Mouse (Mus musculus) lung, adult 2 months (tissue): Measurements from ENCODE around the gene Susd1. TPM values are rescaled to one million over a fixed set of nuclear protein-coding genes. Genes with fewer than 3 reads are reported as not detected.

ENCODE experiments used
- DNase-seq: peaks from one replicate; pipeline ENCODE4 v3.0.0; 2022
- H3K4me1 ChIP-seq: fragments of 200-500 bp; 2 replicates; pipeline ENCODE4 v1.6.1; 2011; ENCODE audit warnings: low read length; ENCODE audit not compliant: control insufficient read depth, insufficient read depth
- H3K4me3 ChIP-seq: fragments of 200-500 bp; replicated peaks from 2 replicates; pipeline ENCODE3; 2011; ENCODE audit warnings: low read depth, mild to moderate bottlenecking, control low read depth, low read length; ENCODE audit errors: extremely low read depth
- CTCF ChIP-seq: fragments of 200-500 bp; IDR thresholded peaks from 2 replicates; pipeline ENCODE4 v1.5.1; 2011; ENCODE audit warnings: mild to moderate bottlenecking, low read length, control low read depth; ENCODE audit not compliant: insufficient read depth
- POLR2A ChIP-seq: fragments of 200-500 bp; IDR thresholded peaks from 2 replicates; pipeline ENCODE4 v1.6.1; 2011; ENCODE audit warnings: low read depth, mild to moderate bottlenecking, control low read depth, low read length, borderline replicate concordance; ENCODE audit errors: extremely low read depth
- whole genome bisulfite sequencing: fragments of 180-500 bp; shearing (Covaris S2); methylation state at CpG from one replicate; pipeline ENCODE4 v1.1.7; 2018; 5-methylcytosine and 5-hydroxymethylcytosine counted together
- polyA plus RNA-seq: library from polyadenylated mRNA; depleted of rRNA; stranded (reverse); fragments of >200 nt; gene quantifications from 2 replicates; pipeline ENCODE4 v1.2.3, GENCODE M21; 2012

Gene Susd1
- polyA plus RNA-seq, 1 experiment = 3.1 TPM

DNA sequence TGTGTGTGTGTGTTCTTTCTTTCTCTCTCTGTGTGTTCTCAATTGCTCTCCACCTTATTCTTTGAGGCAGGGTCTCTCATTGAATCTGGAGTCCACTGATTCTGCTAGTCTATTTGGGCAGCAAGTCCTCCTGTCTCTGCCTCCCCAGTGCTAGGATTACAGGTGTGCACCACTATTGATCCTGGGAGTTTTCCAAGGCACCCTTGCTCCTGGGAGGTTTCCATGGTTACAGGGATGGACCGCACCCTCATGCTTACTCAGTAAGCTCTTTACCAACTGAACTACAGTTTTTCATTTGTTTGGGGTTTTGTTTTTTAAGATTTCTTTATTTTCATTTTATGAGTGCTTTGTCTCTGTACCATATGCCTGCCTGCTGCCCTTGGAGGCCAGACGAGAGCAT, 68.5 kb downstream of the Susd1 start:
- TF ChIP-seq POLR2A (no peak), CTCF (no peak)
- Histone ChIP-seq H3K4me3 (no peak overlapping the region), H3K4me1 (no peaks in the 10 kb centered on the region)
- DNase-seq = no peak
- WGBS = 96% methylated on average over 2 of the region's 2 CpGs

- no peak for DNase-seq
- H3K4me3 ChIP-seq = no peak overlapping the region
- TF ChIP-seq CTCF (no peak), POLR2A (no peak)
- 67% methylated on average over 9 of the region's 9 CpGs for WGBS
- H3K4me1 ChIP-seq = peaks cover 5% of the 10 kb centered on the region
Measured at GRCm38 (mm10) chr4:59368118-59368517, 70.3 kb downstream of the Susd1 start.

GRCm38 (mm10) chr4:59366206-59366605, 72.2 kb downstream of the Susd1 start:
- TF ChIP-seq CTCF (no peak), POLR2A (no peak)
- WGBS = 78% methylated on average over 9 of the region's 9 CpGs
- Histone ChIP-seq H3K4me3 (no peak overlapping the region), H3K4me1 (peaks cover 6% of the 10 kb centered on the region)
- no peak for DNase-seq

DNA sequence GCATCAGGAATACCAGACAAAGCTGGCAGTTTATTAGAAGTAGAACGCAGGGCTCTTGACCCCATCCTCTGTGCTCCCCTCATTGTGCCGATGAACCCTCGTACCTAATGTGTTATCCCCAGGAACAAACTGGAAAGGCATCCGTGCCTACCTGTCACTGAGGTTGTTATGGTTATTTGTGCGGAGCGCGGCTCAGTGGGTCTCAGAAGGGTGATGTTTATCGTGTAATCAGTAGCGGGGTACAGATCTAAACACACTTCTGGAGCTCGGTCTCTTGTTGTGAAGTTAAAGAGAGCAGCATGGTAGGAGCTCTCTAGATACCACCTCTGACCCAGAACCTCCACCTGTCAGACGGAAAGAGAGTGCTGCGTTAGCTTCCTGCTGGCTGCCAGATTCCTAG, 72.9 kb downstream of the Susd1 start:
- Histone ChIP-seq H3K4me1 (peaks cover 6% of the 10 kb centered on the region), H3K4me3 (no peak overlapping the region)
- 93% methylated on average over 12 of the region's 12 CpGs for WGBS
- no peak for TF ChIP-seq CTCF
- TF ChIP-seq POLR2A = no peak
- DNase-seq = no peak

DNA sequence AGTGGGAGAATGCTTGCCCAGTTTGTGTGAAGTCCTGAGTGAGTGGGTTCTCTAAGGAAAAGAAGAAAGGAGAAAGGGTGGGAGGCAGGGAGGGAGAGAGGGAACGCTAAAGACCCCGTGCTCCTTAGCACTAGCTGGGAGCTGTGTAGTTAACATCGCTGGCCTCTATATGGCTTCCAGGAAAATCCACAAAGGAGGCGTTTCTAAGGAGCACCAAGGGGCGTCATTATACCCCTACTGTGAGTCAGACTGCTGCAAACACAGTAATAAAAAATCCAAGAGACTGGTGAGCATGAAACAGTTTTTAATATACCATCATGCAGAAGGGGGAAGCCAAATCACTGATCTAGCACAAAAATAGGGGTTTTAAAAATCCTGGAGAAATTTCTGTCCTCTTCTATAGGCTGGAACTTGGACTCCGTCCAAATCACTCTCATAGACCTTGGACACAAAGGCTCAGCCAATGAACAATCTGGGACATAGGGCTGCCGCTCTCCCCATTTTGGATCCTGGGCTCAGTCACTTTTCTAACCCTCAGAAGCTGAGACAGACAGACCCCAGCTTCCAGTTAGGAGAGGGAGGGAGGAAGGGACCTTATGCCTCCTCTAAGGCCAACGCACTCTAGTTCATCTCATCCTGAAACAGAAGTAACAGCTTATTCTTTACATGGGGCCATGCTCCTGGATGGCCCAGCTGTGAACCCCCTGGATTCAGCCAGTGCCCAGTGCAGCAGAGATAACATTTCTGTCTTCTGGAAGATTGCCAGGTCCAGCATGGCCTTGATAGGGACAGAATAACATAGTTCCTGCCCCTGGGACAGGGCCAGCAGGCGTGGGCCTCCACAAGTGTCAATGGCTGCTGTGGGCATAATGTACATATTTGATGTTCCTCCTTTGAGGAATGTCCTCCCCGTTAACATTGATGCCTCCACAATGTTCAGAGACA, 73.9 kb downstream of the Susd1 start:
- H3K4me1 ChIP-seq = peaks cover 6% of the 10 kb centered on the region
- no peak for TF ChIP-seq CTCF
- no peak for TF ChIP-seq POLR2A
- no peak overlapping the region for H3K4me3 ChIP-seq
- 74% methylated on average over 10 of the region's 10 CpGs for WGBS
- no peak for DNase-seq

GRCm38 (mm10) chr4:59363041-59363440, 75.4 kb downstream of the Susd1 start:
- Histone ChIP-seq H3K4me3 (no peak overlapping the region), H3K4me1 (peaks cover 6% of the 10 kb centered on the region)
- WGBS = 23% methylated on average over 9 of the region's 9 CpGs
- TF ChIP-seq CTCF (no peak), POLR2A (no peak)
- no peak for DNase-seq

DNA sequence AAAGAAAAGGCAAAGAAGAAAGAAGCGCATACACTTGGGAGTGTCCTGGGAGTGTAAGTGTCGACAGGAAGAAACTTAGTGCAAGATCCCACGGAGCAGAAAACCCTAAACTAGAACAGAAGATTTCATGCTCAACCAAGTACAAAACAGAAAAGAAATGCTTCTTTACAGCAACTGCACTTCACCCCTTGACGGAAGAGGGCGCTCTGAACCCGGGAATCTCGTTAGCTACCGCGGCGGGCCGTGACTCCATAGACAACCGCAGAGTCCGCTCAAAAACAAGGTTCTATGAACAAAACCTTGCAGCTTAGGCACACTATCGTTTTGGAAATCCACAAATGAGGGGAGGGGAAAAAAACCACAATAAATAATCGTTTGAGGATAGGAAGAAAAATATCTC, 77.7 kb downstream of the Susd1 start:
- WGBS = 2% methylated on average over 15 of the region's 15 CpGs

GRCm38 (mm10) chr4:59359921-59360320, 78.5 kb downstream of the Susd1 start:
- Histone ChIP-seq H3K4me3 (no peak overlapping the region), H3K4me1 (peaks cover 6% of the 10 kb centered on the region)
- WGBS = 78% methylated on average over 8 of the region's 8 CpGs
- TF ChIP-seq CTCF = no peak
- TF ChIP-seq POLR2A = no peak
- no peak for DNase-seq

More for the DNA sequence above, 77.7 kb downstream of the Susd1 start:
- H3K4me3 ChIP-seq = no peak overlapping the region
- peaks cover 6% of the 10 kb centered on the region for H3K4me1 ChIP-seq
- TF ChIP-seq CTCF = peak; percentile 90
- no peak for TF ChIP-seq POLR2A
- peak; percentile 80 for DNase-seq

GRCm38 (mm10) chr4:59358960-59359359, 79.5 kb downstream of the Susd1 start:
- no peak for DNase-seq
- TF ChIP-seq CTCF (no peak), POLR2A (no peak)
- Histone ChIP-seq H3K4me1 (peaks cover 6% of the 10 kb centered on the region), H3K4me3 (no peak overlapping the region)
- 79% methylated on average over 10 of the region's 10 CpGs for WGBS

- no peak for DNase-seq
- H3K4me1 ChIP-seq = no peaks in the 10 kb centered on the region
- 44% methylated on average over 1 of the region's 1 CpGs for whole genome bisulfite sequencing
- TF ChIP-seq CTCF (no peak), POLR2A (no peak)
- no peak overlapping the region for H3K4me3 ChIP-seq
Measured at GRCm38 (mm10) chr4:59355421-59355820, 83.0 kb downstream of the Susd1 start.
